Mouse (Mus musculus) mouse embryonic stem cell (cell line): Measurements from ENCODE around the gene Plxnd1.

ENCODE experiments used
- in situ Hi-C, 2 experiments: fragments of 300-500 bp; cut with MboI; formaldehyde crosslinking; loops; 1 replicate in 1 of 2; 3 replicates in 1 of 2; pipeline ENCODE4 v1.14.3; 2019 to 2020; ENCODE audit warnings: low sequenced_read_pairs in 2 of 2, low pct_unique_long_range_greater_than_20kb in 1 of 2, mixed read lengths in 1 of 2; ENCODE audit not compliant: unreplicated experiment in 1 of 2

Plxnd1 gene

DNA sequence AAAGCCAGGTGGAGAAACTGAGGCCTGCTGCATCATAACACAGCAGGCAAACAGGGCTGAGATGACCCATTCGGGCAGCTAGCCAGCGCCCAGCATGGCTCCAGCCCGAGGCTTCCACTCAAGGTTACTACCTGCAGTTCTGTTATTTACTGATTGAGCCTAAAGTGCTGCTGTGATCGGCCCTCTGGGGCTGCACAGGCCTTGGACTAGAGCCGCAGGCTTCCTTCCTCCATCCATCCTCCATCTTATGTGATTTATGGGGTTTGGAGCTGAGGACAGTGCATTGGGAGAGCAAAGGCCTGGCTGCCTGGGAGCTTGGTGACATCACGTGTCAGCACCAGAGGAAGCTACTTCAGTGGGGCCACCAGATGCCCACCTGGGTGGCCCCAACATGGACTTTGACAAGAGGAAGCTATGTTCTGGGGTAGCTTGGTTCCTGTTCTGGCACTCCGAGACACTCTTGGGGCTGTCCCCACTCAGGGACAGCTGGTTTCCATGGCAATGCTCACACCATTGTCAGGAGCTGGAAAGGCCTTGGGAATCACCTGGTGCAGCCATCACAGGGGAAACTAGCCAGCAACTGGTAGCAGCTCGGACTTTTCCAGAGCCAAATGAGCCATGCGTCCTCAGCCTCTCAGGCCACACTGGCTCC lies 7.6 kb downstream of the Plxnd1 start:
- in situ Hi-C loops, result no loop called here

DNA sequence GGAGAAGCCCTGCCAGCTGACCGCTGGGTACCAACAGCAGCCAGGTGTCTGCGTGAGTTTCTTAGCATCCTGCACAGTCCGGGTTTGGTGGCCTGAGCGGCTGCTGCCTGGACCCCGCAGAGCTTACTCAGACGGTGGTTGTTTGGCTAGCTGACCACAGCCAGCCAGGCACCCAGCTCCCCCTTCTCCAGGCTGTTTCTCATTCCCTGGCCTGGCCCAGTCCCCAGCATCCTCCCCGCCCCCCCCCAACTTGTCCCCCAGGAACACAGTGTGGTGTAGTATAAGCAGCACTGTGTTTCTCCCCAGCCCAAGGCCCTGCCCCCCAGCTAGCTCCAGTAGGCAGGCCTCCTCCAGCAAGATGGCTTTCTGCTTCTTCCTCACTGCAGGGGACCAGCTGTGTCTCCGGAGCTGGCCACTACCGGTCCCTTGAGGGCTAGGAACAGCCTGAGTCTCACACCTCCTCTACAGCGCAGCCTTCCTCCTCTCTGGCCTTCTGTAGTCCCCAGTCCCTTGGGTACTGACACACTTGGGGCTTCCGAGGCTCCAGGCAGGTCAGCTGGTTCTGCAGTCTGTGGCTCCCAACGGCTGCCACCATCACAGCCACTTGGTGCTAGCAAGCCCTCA lies 8.2 kb downstream of the Plxnd1 start:
- in situ Hi-C loops, result no loop called here

DNA sequence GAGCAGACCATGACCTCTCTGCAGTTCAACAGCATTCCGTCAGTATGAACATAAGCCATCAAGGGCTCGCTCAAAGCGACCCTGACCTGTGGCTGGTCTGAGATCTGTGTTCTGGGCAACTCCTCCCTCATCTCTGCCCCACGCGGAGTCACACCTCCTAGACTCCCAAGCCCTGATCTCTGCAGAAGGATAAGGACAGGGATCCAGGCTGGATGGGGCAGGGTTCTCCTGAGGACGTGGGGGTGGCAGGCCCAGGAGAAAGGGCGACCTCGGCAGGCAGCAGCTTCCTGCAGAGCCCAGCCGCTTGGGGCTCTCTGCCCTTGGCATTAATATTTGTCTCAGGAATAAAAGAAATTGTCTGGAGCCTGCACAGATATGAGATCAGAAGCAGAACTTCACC lies 9.2 kb downstream of the Plxnd1 start:
- in situ Hi-C loops, result no loop called here

DNA sequence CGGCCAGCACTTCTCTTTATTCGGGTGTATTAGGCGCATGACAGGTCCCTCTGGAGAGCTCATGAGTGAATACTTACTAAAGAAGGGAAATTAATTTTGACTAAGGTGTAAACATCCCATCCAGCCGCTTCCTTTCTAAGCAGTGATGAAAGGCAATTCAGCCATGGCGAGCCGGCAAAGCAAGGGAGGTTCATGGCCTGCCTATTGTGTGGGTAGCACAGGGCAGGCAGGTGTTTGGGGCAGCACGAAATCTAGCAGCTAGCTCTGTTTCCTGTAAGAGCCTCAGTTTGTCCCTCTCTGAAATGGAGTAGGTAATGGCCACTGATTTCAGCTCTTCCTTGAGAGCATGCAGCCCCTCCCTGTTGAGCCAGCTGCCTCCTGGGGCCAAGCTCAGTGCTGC lies 10.2 kb downstream of the Plxnd1 start:
- in situ Hi-C loops, result no loop called here

DNA sequence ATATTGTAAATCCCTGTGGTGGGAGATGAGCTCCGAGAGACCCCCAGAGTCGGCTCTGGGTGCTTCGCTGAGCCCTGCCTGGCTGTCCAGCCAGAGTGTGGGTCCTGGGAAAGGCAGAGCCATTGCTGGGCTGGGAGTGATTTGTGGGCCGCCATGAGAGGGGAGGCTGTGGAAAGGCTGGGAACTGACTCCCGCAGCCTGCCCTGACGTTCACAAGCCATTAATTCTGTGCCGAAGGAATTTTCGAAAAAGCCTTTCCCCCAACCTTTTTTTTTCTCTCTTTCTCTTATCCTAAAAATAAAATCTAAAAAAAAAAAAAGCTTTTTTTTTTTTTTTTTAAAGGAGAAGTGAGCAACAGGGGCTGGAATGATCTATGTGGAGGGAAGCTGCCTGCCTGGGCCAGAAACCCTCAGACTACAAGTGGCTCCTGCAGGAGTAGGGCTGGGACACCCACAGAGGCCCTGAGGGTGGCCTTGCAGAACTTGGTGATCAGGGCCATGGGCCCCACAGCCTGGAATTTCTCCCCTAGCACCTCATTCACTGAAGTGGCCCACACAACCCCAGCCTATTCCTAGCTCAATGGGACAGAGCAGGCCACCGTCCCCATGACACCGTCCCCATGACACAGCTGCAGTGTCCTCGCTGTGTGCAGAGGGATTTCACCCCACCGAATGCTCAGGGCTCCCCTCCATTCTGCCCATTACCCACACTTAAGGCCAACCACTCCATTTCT lies 11.3 kb downstream of the Plxnd1 start:
- in situ Hi-C loops, result no loop called here

DNA sequence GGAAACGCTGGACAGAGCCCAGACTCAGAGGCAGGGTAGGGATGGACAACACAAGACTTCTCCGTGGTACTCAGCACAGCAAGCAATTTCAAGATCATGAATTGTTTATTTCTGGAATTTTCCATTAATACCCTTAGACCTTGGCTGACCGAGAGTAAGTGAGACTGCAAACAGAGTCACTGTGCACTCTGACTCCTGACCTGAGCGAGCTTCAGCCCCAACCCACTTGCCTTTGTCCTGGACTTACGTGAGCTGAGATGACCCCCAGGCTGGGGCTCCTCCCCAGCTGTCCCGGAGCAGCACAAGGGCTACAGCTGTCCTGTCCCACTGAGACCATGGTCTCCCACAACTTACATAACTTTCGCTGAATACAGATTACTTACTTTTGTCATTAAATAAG lies 11.9 kb downstream of the Plxnd1 start:
- in situ Hi-C loops, result no loop called here

DNA sequence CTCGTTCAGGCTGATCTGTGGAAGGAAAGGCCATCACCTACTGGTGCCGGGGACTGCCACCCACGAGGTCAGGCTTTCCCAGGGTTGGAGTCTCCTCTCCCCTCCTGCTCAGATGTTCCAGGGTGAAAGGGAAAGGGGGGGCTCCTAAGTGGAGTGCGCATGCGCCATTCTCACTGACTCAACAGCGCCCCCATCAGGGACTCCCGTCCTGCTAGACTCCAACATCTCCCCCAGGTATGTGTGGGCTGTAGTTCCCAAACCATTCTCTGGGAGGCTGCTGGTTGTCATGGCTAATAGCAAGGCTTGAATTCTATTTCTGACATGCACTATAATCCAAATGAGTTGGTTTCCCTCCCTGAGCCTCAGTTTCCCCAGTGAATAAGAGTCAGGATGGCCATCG lies 16.2 kb downstream of the Plxnd1 start:
- in situ Hi-C loops, result no loop called here

DNA sequence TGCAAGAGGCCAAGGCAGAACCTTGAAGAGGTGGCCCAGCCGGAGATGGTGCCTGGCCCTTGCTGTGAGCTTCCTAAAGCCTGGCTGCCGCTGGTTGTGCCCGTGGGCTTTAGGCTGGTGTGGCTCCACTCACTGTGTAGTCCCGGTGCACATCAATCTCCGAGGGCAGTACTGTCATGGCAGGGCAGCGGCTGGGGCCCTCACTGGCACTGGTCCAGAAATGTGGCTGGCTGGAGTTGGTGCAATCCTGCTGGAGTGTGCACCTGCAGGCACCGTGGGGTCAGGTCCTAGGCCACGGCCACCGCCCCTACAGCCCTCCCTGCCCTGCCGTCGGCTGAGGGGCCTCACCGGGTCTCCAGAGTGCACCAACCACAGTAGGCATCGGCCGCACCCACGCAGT lies 17.0 kb downstream of the Plxnd1 start:
- in situ Hi-C loops, result no loop called here

DNA sequence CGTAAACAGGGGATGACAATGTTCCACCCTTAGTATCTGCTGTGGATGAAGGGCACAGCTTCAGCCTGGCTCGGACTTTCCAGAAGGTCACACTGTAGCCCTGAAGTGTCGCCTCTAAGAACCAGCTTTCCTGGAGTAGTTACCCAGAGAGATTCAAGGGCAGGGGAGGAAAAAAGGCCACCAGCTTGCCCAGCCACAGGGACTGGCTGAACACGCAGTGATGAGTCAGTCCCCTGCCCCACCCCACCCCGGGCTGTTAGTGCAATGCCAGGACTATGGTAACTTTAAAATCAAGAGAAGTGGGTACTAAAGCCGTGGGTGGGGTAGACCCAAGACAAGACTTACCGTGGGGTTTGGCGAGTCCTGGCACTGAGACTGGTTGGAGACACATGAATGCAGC lies 19.2 kb downstream of the Plxnd1 start:
- in situ Hi-C loops, result no loop called here

DNA sequence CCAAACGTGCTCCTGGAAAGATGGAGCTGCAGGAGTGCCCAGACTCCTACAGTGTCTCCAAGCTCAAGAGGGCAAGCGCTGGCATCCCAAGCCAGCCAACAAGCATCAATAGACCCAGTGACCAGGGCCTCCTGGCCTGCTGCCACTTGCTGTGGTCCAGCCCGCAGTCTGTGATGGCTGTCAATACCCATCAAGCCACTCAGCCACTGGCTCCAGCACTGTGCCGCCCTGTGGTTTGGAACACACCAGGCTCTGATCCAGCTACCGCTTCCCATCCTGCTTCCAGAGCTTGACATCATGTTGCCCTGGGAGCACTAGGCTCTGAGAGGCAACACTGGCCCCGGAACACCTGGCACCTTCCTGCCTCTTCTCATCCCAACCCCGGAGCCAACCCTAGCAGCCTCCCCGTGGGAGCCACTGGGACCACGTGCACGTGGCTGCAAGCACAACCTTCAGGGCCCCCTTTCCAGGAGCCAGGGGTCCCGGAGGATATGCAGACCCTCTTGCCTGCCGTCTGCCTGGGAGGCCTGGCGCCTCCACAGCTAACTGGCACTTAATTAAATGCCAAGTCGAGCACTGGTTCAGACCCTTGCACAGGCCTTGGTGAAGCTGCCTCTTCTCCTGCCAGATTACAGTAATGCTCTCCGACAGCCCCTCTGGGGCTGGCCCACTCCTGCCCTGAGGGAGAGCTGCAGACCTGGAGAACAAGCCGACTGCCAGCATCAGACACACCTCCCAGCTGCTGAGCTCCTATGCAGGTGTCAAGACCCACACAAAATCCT lies 20.7 kb downstream of the Plxnd1 start:
- in situ Hi-C loops, result no loop called here

DNA sequence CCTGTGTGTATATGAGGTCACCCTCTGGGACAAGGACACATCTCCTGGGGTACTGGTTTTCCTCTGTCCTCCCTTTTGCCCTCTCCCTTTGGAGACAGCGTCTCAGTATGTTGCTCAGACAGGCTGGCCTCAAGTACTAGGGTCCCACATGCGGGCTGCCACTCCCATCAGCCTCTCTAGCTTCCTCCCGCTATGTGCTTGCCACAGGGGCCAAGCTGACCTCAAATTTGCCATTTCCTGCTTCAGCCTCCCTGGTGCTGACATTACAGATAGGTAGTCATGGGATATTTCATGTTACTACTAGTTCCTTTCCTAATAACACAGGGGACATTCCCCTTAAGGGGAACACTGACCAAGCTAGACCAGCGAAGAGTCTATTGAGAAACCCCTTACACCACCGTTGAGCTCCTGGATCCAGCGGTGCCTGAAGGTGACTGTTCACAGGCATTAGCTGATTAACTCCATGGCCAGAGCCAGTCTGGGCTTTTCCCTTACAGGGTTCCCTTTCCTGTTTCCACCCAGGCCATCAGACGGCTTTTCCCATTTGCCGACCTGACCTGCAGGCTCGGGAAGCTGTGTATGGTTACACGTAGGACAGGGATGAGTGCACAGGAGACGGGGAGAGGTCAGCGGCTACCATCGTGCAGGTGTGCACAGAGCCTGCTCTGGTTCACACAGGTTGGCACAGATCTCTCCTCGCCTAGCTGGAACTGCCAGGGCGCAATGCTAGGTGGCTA lies 21.5 kb downstream of the Plxnd1 start:
- in situ Hi-C loops, result no loop called here

DNA sequence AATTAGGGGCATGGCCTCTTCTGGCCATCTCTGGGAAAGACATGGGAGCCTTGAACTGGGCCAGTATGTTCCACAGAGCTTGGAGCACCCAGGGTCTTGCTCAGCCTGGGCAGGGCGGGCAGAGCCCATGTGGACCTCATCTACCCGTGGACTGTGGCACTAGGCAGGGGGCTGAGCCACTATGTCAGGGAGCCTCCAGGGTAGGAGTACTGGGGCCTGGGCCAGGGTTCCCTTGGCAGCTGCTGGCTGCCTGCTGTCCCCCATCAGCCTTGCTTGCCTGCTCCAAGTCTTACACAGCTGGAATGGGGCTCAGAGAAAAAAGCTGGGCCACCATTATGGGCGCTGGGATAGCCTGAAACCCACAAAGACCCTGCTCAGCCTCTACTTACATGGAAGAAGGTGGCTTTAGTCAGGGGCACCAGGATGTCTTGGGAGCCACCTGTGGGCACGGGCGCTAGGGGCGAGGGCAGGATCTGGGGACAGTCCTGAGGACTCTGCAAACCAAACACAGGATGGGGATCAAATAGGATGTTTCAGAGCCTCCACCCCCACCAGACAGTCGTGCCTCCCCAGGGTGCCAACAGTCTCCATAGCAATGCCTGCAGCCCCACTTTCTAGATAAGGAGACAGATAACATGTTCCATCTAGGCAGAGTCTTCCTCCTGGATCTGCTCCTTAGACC lies 22.6 kb downstream of the Plxnd1 start:
- in situ Hi-C loops, result no loop called here

DNA sequence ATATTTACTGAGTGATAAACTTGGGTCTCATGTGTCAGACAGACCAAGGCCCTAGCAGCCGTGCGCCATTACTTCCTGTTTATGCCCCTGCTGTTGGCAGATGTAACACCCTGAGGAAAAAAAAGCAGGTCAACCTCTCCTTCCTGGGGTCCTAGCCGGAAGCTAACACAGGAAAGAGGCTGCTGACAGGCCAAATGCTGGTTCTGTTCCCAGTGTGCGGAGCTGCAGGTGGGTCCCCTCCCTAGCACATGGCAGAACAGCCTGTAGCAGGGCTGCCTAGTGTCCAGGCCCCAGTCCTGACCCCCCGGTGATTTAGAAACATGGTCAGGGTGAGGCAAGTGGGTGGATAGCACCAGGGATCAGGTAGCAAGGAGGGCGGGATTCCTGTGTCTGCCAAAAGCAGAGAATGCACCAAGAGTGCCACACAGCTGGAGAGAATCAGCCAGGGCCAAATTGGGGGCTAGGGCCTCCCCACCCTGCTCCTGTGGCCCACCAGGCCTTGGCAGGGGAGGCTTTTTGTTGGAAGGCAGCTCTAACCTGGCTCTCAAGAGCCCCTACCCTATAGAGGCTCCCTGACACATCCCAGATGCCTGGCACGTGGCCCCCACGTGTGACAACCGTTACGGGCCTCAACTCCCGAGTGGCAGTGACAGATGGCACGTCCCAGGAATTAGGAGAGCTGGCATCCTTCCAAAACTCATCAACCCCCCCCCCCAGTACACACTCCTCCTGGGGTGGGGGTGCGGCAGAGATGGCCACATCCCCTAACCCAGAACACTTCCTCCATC lies 23.3 kb downstream of the Plxnd1 start:
- in situ Hi-C loops, result no loop called here

DNA sequence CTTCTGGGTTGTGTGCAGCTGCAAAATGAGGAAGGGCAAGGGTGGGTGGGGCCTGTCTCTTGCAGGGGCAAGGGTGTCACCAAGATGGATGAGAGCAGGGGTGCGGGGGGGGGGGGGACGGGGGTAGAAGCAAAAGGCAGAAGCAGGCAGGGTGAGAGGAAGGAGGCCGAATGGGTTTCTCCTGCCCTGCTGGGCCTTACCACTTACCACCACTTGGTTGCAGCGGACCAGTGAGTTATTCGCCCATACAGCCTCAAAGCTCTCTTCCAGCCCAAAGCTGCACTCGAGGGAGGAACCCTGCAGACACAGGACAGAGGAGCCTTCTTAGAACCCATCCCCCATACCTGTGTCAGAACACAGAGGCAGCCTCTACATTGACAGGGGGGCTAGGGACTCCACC lies 24.9 kb downstream of the Plxnd1 start:
- in situ Hi-C loops, result no loop called here

DNA sequence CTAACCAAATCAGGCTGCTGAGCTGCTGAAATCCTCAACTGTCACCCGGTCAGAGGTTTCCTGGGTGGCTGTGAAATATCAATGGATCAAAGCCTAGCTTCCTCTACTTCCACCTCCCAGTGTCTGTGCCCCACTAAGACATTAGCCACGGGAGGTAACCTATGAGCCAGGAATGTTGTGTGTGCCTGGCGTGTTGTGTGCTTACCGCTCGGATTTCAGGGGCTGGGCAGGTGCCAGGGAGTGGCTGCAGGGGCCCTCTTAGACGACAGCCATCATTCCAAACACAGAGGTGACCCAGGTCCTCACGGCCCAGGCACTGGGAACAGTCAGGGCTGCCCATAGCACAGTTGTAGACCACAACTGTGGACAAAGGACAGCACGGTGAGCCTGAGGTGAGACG lies 25.7 kb downstream of the Plxnd1 start:
- in situ Hi-C loops, result no loop called here

DNA sequence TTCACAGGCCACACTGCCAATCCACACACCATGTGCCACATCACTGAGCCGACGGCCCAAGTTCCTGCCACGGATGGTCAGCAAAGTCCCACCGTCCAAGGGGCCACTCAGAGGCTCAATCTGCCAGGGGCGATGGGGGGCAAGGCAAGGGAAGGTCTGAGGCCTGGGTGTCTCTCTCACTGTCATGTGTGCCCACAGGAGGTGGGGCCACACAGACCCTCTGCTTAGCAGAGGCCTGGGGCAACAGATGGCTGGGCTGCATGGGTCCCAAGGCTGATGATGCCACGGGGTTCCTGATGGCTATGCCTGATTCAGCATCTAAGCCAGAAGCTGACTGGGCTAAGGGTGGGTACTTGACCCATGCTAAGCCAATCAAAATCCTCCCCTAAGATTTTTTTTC lies 26.1 kb downstream of the Plxnd1 start:
- in situ Hi-C loops, result no loop called here

DNA sequence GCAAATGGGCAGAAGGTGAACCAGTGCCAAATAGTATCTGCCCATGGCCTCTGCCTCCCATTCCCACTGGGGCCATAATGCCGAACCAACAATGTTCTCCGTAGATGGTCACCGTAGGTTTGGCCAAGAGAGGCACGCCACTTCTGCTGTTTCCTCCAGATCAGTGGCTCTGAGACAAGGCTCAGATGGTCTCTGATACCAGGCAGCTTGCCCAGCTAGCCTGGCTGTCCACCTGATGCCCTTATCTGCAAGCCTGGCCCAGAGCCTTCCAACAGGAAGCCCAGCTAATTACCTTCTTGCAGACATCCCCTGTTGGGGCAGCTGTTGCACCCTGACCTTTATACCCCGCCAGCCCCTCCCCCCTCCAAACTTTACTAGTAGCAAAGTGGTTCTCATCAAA lies 26.7 kb downstream of the Plxnd1 start:
- in situ Hi-C loops, result no loop called here
